Comparison of ENCODE assay signal across 21 mouse cellular contexts in genomic region chr7:107747476-107747875, GRCm38 (mm10). TPM values are rescaled to one million over a fixed set of nuclear protein-coding genes. Genes with fewer than 3 reads are reported as not detected.
"Had no signal": no experiment of that assay in that cellular context is flagged by ENCODE, and none has a peak within 500 bp of the region (broad histone marks: within the 10 kb centered on the region; RNA-seq: fewer than 3 reads in every experiment).

No protein-coding gene starts in this region.

- H3K9ac ChIP-seq: heart, embryonic 13.5 days; heart, embryonic 15.5 days; hindbrain, embryonic 13.5 days; hindbrain, embryonic 15.5 days; limb, embryonic 13.5 days; limb, embryonic 15.5 days; liver, embryonic 12.5 days; liver, embryonic 14.5 days had no signal

- H3K36me3 ChIP-seq: hindbrain, embryonic 13.5 days; hindbrain, embryonic 15.5 days had no signal

- H3K27me3 ChIP-seq: heart, embryonic 13.5 days; heart, embryonic 15.5 days; hindbrain, embryonic 13.5 days; hindbrain, embryonic 15.5 days; limb, embryonic 13.5 days; limb, embryonic 15.5 days; liver, embryonic 12.5 days had no signal

- H3K27ac ChIP-seq: heart, embryonic 10.5 days; heart, embryonic 13.5 days; heart, embryonic 15.5 days; hindbrain, embryonic 13.5 days; hindbrain, embryonic 15.5 days; hindbrain, postnatal 0 days; limb, embryonic 13.5 days; limb, embryonic 15.5 days; liver, embryonic 12.5 days; liver, embryonic 14.5 days had no signal

- ATAC-seq: liver, embryonic 12.5 days had no signal

- H3K4me1 ChIP-seq: heart, embryonic 10.5 days; heart, embryonic 13.5 days; heart, embryonic 15.5 days; hindbrain, embryonic 13.5 days; hindbrain, embryonic 15.5 days; limb, embryonic 15.5 days; liver, embryonic 12.5 days had no signal

- H3K9me3 ChIP-seq: heart, embryonic 10.5 days; heart, embryonic 13.5 days; heart, embryonic 15.5 days; hindbrain, embryonic 13.5 days; hindbrain, embryonic 15.5 days; limb, embryonic 13.5 days; limb, embryonic 15.5 days; liver, embryonic 12.5 days had no signal

- H3K4me3 ChIP-seq: heart, embryonic 10.5 days; heart, embryonic 13.5 days; heart, embryonic 15.5 days; hindbrain, embryonic 13.5 days; hindbrain, embryonic 15.5 days; limb, embryonic 13.5 days; limb, embryonic 15.5 days; liver, embryonic 12.5 days had no signal

- H3K4me2 ChIP-seq: heart, embryonic 13.5 days; heart, embryonic 15.5 days; hindbrain, embryonic 13.5 days; hindbrain, embryonic 15.5 days; limb, embryonic 13.5 days; limb, embryonic 15.5 days; liver, embryonic 12.5 days had no signal

- DNase-seq: layer of hippocampus, adult 9-11 months had no signal

RNA-seq across cellular contexts. Expression of gene Cyb5r2, which starts 10.4 kb away (rescaled TPM):
- polyA plus RNA-seq: hindbrain, embryonic 13.5 days had no signal

RNA-seq across cellular contexts. Expression of gene Ovch2, which starts 53.5 kb away (rescaled TPM):
- polyA plus RNA-seq: heart, embryonic 10.5 days; heart, embryonic 13.5 days; heart, embryonic 15.5 days; heart, postnatal 0 days; hindbrain, embryonic 11.5 days; hindbrain, embryonic 13.5 days; hindbrain, embryonic 15.5 days; hindbrain, postnatal 0 days; intestine, embryonic 14.5 days; intestine, embryonic 16.5 days; kidney, embryonic 14.5 days; kidney, embryonic 16.5 days; large intestine, adult 2 months; limb, embryonic 11.5 days; limb, embryonic 13.5 days; limb, embryonic 15.5 days; liver, adult 2 months; liver, embryonic 12.5 days; liver, embryonic 14.5 days; liver, embryonic 16.5 days had no signal
